Mouse (Mus musculus) brain, embryonic 14.5 days (tissue): ENCODE measurements around the gene 9130409I23Rik. TPM values are rescaled to one million over a fixed set of nuclear protein-coding genes. Genes with fewer than 3 reads are reported as not detected.

Experiments
- DNase-seq: peaks from one replicate; pipeline ENCODE4 v3.0.0-alpha.2; 2011; ENCODE audit warnings: low read depth
- CTCF ChIP-seq: fragments of 200-500 bp; IDR thresholded peaks from 2 replicates; pipeline ENCODE4 v1.5.1; 2012; ENCODE audit warnings: inconsistent platforms, mild to moderate bottlenecking, moderate library complexity, borderline replicate concordance; ENCODE audit not compliant: insufficient read depth, insufficient read length; ENCODE audit errors: extremely low read depth
- POLR2A ChIP-seq: fragments of 200-500 bp; IDR thresholded peaks from 2 replicates; pipeline ENCODE4 v1.6.1; 2012; ENCODE audit warnings: mild to moderate bottlenecking, inconsistent platforms, borderline replicate concordance; ENCODE audit not compliant: poor library complexity, insufficient read depth, insufficient read length, severe bottlenecking; ENCODE audit errors: extremely low read depth
- polyA plus RNA-seq: library from polyadenylated mRNA; depleted of rRNA; stranded (reverse); fragments of >200 nt; gene quantifications from 2 replicates; pipeline ENCODE4 v1.2.3, GENCODE M21; 2012

9130409I23Rik gene
- polyA plus RNA-seq, 1 experiment = not detected

GRCm38 (mm10) chr1:181037623-181038022, 13.4 kb upstream of the 9130409I23Rik start:
- no peak for DNase-seq
- no peak for TF ChIP-seq CTCF
- no peak for TF ChIP-seq POLR2A

- TF ChIP-seq POLR2A = no peak
- TF ChIP-seq CTCF = peak; percentile 75; the same call in 1 of the 2 replicates
- DNase-seq = peak; percentile 72
Observed at GRCm38 (mm10) chr1:181039652-181040051, 11.4 kb upstream of the 9130409I23Rik start.

GRCm38 (mm10) chr1:181047520-181047919, 3.5 kb upstream of the 9130409I23Rik start:
- TF ChIP-seq POLR2A (no peak), CTCF (no peak)
- DNase-seq = no peak

GRCm38 (mm10) chr1:181049328-181049842, 1.7 kb upstream of the 9130409I23Rik start:
- DNase-seq = no peak
- TF ChIP-seq POLR2A (no peak), CTCF (0 out of 2 replicates have a peak, but pooled peaks have one; percentile 21)

- TF ChIP-seq POLR2A (no peak), CTCF (no peak)
- no peak for DNase-seq
Observed at GRCm38 (mm10) chr1:181052898-181053297, 1.9 kb downstream of the 9130409I23Rik start.

GRCm38 (mm10) chr1:181061784-181062485, 10.9 kb downstream of the 9130409I23Rik start:
- TF ChIP-seq POLR2A (no peak), CTCF (no peak)
- no peak for DNase-seq

- DNase-seq = no peak
- TF ChIP-seq CTCF (no peak), POLR2A (no peak)
Observed at GRCm38 (mm10) chr1:181063991-181064390, 13.0 kb downstream of the 9130409I23Rik start.

GRCm38 (mm10) chr1:181064648-181065047, 13.6 kb downstream of the 9130409I23Rik start:
- peak; percentile 2 for DNase-seq
- TF ChIP-seq POLR2A = no peak

GRCm38 (mm10) chr1:181068344-181068743, 17.3 kb downstream of the 9130409I23Rik start:
- no peak for TF ChIP-seq CTCF
- TF ChIP-seq POLR2A = no peak
- no peak for DNase-seq

- no peak for DNase-seq
- no peak for TF ChIP-seq POLR2A
- no peak for TF ChIP-seq CTCF
Observed at GRCm38 (mm10) chr1:181069671-181070070, 18.6 kb downstream of the 9130409I23Rik start.

GRCm38 (mm10) chr1:181073075-181073474, 22.0 kb downstream of the 9130409I23Rik start:
- no peak for TF ChIP-seq POLR2A
- peak; percentile 7; the same call in 1 of the 2 replicates for TF ChIP-seq CTCF
- DNase-seq = no peak

GRCm38 (mm10) chr1:181084021-181084420, 33.0 kb downstream of the 9130409I23Rik start:
- TF ChIP-seq CTCF (no peak), POLR2A (no peak)
- DNase-seq = no peak
